Mouse (Mus musculus): ENCODE data around the gene Slc22a5.
"Not testable (repeated sequence)": the region's sequence is repeated elsewhere in the genome, so short reads cannot be mapped to it uniquely, and the experiment has no call there.

Slc22a5 gene

GRCm38 (mm10) chr11:53888242-53888641, 3.2 kb downstream of the Slc22a5 start:
- peak; percentile 84 for DNase-seq

DNA sequence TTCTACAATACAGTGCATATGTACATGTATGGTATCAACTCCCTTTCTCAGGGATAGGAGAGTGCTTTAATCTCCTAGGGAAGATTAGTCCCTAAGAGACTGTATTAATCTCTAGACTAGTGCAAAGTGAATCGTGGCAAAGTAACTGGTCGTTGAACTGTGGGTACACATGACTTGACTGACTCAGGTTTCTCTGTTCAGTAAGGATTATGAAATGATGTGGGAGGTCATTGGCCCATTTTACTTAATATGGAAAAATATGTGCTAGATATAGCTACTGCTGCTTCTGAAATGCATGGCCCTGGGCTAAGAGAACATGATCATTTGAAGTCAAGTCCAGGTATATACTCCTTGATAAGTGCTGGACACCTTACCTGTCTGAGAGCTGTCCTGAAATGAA, 8.2 kb downstream of the Slc22a5 start:
- peak; percentile 65 for DNase-seq

DNA sequence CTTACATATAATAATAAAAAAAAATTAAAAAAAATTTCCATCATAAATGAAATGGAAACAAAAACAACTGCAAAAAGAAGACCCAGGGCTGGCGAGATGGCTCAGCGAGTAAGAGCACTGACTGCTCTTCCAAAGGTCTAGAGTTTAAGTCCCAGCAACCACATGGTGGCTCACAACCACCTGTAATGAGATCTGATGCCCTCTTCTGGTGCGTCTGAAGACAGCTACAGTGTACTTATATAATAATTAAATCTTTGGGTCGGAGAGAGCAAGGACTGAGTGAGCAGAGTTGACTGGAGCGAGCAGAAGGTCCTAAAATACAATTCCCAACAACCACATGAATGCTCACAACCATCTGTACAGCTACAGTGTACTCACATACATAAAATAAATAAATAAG, 13.4 kb downstream of the Slc22a5 start:
- DNase-seq = peak; percentile 63

DNA sequence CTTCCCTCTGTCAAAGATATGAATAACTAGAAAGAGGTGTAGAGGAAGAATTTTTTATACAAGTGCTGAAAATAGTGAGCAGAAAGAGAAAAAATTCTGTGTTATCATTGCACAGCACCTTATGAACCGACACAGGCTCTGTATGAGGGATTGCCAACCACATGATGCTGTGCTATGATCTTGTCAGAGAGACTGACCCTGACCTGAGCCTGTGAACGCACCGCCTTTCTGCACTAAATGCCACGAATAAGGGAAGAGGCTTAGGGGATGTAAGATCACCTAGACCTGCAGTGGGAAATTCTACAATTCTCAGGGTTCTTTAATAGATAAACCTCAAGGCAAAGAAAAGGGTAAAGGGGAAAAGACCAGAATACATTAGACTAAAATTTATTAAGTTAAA, 15.0 kb downstream of the Slc22a5 start:
- peak; percentile 46 for DNase-seq

GRCm38 (mm10) chr11:53874706-53875105, 16.8 kb downstream of the Slc22a5 start:
- DNase-seq = peak; percentile 86

DNA sequence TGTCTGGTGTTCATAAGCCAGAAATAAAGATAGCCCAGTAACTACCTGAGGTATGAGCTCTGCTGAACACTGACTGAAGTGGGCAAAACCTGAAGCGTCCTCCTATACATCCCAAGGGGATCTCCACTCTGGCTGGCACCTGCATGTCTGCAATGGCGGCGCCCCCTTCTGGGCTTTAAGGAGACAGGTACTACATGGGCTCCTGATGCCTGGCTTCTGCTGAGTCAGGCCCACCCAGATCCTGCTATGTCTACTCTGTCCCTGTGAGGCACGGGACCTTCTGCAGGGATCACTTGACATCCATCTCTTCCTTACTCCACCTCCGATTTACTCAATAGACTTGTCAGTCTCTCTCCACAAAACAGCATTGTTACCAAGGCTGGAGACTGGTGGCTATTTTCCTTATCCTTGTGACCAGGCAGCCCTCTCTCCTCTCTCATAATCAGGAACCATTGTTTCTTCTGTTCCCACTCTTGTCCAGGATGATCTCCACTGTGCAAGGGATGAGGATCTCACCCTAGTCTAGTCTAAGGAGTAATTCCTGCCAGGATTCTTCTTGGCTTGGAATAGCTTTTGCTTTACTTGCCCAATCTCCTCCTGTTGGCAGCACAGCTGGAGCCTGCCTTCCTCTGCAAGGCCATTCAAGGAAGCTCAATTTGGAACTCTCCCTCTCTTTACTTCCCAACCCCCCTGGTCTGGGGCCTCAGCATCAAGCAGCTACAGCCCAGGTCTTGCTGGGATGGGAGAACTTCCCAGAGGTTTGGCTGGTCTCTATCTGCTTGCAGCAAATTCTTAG, 17.4 kb downstream of the Slc22a5 start:
- peak; percentile 78 for DNase-seq

DNA sequence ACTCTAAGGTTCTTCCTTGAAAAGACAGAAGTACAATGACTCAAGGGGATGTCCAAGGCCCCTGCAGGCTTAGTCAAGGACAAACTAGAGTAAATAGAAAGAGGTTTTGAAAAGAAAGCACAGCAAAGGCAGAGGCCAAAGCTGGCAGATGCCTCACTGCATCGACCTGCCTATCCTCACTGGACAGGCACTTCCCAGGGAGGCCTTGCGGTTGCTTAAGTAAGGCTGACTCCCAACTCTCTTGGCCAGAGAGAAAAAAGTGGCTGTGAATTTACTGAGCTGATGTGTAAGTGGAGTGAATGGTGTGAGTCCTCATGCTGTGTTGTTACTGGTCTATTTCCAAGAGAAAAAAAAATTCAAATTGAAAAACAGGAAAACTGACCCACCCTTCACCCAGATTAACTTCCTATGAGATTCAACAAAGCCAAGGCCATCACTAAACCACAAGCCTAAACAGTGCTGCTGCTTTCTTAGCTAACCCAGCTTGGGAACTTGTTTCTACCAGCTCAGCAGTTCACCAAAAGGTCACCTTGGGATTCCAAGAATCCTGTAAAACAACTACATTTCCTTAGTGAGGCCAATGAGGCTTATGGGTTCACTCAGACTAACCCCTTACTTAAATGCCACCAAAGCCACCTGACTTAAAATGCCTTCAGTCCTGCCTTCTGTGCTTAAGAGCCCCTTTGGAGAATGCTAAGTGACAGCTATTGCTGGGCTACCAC, 19.5 kb downstream of the Slc22a5 start:
- DNase-seq = peak; percentile 90

GRCm38 (mm10) chr11:53869172-53869571, 22.3 kb downstream of the Slc22a5 start:
- DNase-seq = peak; percentile 89

- DNase-seq = peak; percentile 89
Observed at GRCm38 (mm10) chr11:53868323-53868722, 23.1 kb downstream of the Slc22a5 start.

DNA sequence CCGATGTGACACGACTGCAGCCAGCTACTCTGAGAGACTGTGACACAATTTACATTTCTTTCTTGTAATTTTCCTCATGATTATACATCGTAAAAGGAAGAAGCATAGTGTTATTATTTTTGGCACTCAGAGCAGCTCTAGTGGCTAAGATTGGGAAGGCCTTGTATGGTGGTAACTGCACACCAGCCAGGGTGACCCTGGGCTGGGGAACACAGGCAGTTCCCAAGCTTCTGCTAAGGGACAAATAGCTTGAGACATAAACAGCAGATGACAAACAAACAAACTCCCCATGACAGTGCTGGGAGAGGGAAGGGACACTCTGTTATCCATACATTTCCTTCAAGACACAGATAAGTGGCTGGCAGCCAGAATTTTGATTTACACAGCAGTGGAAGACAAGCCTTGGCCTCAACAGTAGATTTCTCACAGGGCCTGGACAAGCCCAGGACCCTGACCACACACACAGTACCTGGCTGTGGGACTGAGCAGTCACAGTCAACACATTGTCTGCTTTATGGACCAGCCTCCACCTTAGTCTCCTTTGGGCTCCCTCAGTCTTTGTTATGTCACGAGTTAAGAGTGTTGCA, 26.6 kb downstream of the Slc22a5 start:
- not testable (repeated sequence) for DNase-seq

DNA sequence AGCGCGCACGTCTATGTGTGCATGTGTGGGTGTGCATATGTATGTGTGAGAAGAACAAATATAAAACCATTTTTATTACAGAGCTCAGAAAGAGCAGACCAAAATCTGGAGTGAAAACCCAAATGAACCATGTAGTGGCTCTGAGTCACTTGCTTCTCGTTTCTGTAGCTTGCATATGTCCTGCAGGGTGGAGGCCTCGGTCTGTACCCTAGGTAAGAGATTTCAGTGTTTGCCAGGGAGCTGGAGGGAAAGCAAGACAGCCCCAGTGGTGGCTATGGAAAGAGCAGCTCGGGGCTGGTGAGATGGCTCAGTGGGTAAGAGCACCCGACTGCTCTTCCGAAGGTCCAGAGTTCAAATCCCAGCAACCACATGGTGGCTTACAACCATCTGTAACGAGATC, 30.5 kb downstream of the Slc22a5 start:
- DNase-seq = not testable (repeated sequence)

- peak; percentile 98 for DNase-seq
Observed at GRCm38 (mm10) chr11:53858761-53859580, 32.5 kb downstream of the Slc22a5 start, which contains the start of gene Gm12216. Gene Gm12216, minus strand, starts transcription at chr11:53859256.

- DNase-seq = peak; percentile 90
Observed at GRCm38 (mm10) chr11:53858058-53858760, 33.3 kb downstream of the Slc22a5 start.

- peak; percentile 95 for DNase-seq
Observed at GRCm38 (mm10) chr11:53853665-53854064, 37.8 kb downstream of the Slc22a5 start.

GRCm38 (mm10) chr11:53851795-53852194, 39.7 kb downstream of the Slc22a5 start:
- no peak for DNase-seq

DNA sequence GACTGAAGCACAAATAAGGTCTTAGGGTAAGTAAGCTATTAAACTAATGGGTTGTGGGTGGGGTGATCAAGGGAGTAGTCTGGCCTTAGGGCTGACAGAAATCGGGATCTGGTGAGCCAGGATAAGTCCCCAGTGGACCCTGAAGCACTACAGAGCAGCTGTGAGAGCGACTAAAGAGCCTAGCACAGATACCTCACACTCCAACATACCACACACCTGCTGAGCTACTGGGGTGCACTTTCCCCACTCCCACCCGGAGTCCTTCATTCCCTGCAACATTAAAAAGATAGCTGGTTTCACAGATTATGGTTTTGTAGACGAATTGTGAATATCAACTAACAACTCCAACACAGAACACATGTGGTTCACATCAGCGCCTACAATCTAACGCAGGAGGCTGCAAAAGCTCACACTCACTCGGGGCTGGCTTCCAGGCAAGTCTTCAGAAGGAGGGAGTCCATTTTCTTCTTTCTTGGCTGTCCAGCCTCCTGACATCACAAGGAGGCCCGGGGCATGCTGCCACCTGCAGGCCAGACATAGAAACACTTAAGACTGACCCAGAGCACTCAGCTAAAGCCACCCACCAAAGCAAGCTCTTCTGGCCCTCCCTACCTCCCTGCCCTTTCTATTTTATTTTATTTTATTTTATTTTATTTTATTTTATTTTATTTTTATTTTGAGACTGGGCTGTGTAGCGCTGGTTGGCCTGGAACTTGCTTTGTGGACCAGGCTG, 41.7 kb downstream of the Slc22a5 start:
- DNase-seq = peak; percentile 97

- peak; percentile 94 for DNase-seq
Observed at GRCm38 (mm10) chr11:53845680-53846079, 45.8 kb downstream of the Slc22a5 start.

DNA sequence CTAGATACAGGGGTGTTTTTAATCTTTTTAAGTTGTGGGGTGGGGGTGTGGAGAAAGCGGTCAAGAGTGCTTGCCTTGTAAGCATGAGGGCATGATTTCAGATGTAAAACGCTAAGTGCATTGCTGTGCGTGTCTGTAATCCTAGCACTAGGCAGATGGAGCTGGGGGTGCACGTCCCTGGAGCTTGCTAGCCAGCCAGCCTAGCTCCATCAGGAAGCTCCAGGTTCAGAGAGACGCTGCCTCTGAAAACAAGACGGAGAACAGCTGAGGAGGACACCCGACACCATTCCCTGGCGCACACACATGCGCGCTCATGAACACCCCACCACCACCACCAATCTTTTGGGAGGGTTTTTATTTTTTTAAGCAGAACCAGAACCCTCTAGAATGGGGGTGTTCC, 48.4 kb downstream of the Slc22a5 start:
- peak; percentile 72 for DNase-seq

GRCm38 (mm10) chr11:53842161-53842581, 49.3 kb downstream of the Slc22a5 start:
- peak; percentile 85 for DNase-seq

- peak; percentile 84 for DNase-seq
Observed at GRCm38 (mm10) chr11:53841514-53841913, 49.9 kb downstream of the Slc22a5 start.

All from heart, adult 11 months (tissue).